Mouse (Mus musculus) stomach, embryonic 14.5 days (tissue): ENCODE results near the gene Gm1043. TPM values are rescaled to one million over a fixed set of nuclear protein-coding genes. Genes with fewer than 3 reads are reported as not detected.

ENCODE experiments used
- ATAC-seq: fragments of 200-750 bp; cut with Nextera tagmentation; 2 replicates; pipeline ENCODE4 v1.8.0; 2017; ENCODE audit warnings: low read depth, moderate TSS enrichment; ENCODE audit not compliant: insufficient number of reproducible peaks, insufficient read depth, low FRiP score
- H3K27ac ChIP-seq: fragments of 300-500 bp; sonication (generic); 2 replicates; pipeline ENCODE4 v1.5.1; 2014; ENCODE audit warnings: mild to moderate bottlenecking, low read length, moderate library complexity, mixed read lengths
- H3K27me3 ChIP-seq: fragments of 300-500 bp; sonication (generic); 2 replicates; pipeline ENCODE4 v1.6.1; 2014; ENCODE audit warnings: low read length, control low read depth, mixed read lengths; ENCODE audit not compliant: control insufficient read depth, insufficient read depth
- H3K36me3 ChIP-seq: fragments of 300-500 bp; sonication (generic); 2 replicates; pipeline ENCODE4 v1.6.1; 2014; ENCODE audit warnings: mild to moderate bottlenecking, control low read depth, low read length, moderate library complexity, mixed read lengths; ENCODE audit not compliant: control insufficient read depth, insufficient read depth
- H3K4me1 ChIP-seq: fragments of 300-500 bp; sonication (generic); 2 replicates; pipeline ENCODE4 v1.6.1; 2014; ENCODE audit warnings: low read length, control low read depth, mixed read lengths; ENCODE audit not compliant: control insufficient read depth, insufficient read depth
- H3K4me2 ChIP-seq: fragments of 300-500 bp; sonication (generic); replicated peaks from 2 replicates; pipeline ENCODE4 v1.6.1; 2014; ENCODE audit warnings: low read depth, low read length, control low read depth
- H3K4me3 ChIP-seq: fragments of 300-500 bp; sonication (generic); 2 replicates; pipeline ENCODE4 v1.5.1; 2014; ENCODE audit warnings: low read depth, low read length, control low read depth
- H3K9ac ChIP-seq: fragments of 300-500 bp; sonication (generic); replicated peaks from 2 replicates; pipeline ENCODE4 v1.6.1; 2014; ENCODE audit warnings: low read depth, mild to moderate bottlenecking, control low read depth, low read length, moderate library complexity, mixed read lengths
- H3K9me3 ChIP-seq: fragments of 300-500 bp; sonication (generic); 2 replicates; pipeline ENCODE4 v1.6.1; 2016; ENCODE audit warnings: low read depth, low read length, control low read depth; ENCODE audit not compliant: control insufficient read depth
- WGBS: fragments of 180-500 bp; shearing (Covaris S2); extraction: QIAGEN DNeasy Blood & Tissue Kit; methylation state at CpG from one replicate; pipeline ENCODE4 v1.1.7; 2014; 5-methylcytosine and 5-hydroxymethylcytosine counted together
- polyA plus RNA-seq: library from polyadenylated mRNA; unstranded; fragments of >200 nt; fragmentation: Nextera tagmentation; extraction: Ambion mirVana; gene quantifications from 2 replicates; pipeline ENCODE4 v1.2.1, GENCODE M21; 2014

The Gm1043 gene
- polyA plus RNA-seq, 1 experiment from 2014 or later, result 0.12 TPM

DNA sequence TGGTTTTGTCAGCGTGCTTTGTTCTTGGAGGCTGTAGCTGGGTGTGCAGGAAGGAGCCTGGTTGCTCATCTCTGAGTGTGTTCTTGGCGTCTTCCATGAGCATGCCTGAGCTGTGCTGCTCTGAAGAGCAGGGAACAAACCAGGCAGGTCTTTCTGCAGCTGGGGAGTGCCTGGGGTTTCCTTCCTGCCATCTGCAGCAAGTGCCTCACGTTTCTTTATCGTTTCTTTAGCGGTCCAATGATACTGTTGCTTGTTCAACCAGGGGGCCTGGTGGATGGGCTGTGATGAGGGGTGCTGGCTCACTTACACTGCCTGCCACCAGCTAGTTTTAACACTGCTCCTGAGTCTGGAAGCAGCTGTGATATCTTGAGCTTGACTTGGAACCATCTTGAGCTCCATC, 38.4 kb upstream of the Gm1043 start:
- Histone ChIP-seq H3K4me3 (no peak overlapping the region), H3K36me3 (no peaks in the 10 kb centered on the region), H3K9ac (no peak overlapping the region), H3K27ac (no peak overlapping the region), H3K9me3 (no peaks in the 10 kb centered on the region), H3K4me2 (no peak overlapping the region), H3K4me1 (no peaks in the 10 kb centered on the region), H3K27me3 (no peaks in the 10 kb centered on the region)
- 50% methylated on average over 5 of the region's 5 CpGs for WGBS
- no peak for ATAC-seq

DNA sequence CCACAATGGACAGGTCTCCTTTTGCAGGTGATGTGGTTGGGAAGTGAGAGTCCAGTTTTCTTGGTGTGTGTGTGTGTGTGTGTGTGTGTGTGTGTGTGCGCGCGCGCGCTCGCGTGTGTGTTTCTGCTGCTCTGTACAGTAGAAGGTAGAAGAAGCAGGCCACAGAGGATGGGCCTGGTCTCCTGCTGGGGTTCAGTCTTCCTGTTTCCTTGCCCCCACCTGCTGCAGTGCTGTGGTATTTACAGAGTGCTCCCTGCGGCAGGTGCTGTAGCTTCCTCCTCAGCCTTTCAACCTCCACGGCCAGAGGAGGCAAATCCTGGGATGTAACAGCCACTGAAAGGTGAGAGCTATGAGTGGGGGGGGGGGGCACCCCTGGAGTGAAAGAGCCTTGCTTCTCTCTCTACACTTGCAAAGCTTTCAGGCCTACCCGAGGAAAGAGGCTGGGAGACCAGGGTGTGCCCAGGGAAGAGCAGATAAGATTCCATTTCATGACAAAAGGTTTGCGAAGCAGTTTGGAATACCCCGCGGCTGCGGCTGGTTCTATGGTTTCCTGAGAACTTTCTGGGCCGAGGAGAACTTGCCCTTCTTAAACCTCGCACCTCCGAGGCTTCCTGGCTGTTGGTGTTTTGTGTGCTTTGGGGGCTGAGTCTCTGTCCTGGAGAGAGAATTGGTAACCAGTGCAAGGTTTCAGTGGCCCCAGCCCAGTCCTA, 37.8 kb upstream of the Gm1043 start:
- WGBS, result 45% methylated on average over 17 of the region's 17 CpGs

GRCm38 (mm10) chr5:37047992-37048391, 37.2 kb upstream of the Gm1043 start:
- H3K4me1 ChIP-seq, result no peaks in the 10 kb centered on the region
- no peak overlapping the region for H3K4me3 ChIP-seq
- H3K9ac ChIP-seq, result no peak overlapping the region
- no peak overlapping the region for H3K27ac ChIP-seq
- H3K9me3 ChIP-seq, result no peaks in the 10 kb centered on the region
- no peaks in the 10 kb centered on the region for H3K36me3 ChIP-seq
- H3K27me3 ChIP-seq, result no peaks in the 10 kb centered on the region
- no peak overlapping the region for H3K4me2 ChIP-seq
- ATAC-seq, result no peak
- WGBS, result 63% methylated on average over 7 of the region's 7 CpGs

More for the DNA sequence above, 37.8 kb upstream of the Gm1043 start:
- Histone ChIP-seq H3K4me3 (no peak overlapping the region), H3K4me2 (no peak overlapping the region), H3K27ac (no peak overlapping the region), H3K36me3 (no peaks in the 10 kb centered on the region), H3K4me1 (no peaks in the 10 kb centered on the region), H3K9me3 (no peaks in the 10 kb centered on the region), H3K27me3 (no peaks in the 10 kb centered on the region), H3K9ac (no peak overlapping the region)
- ATAC-seq, result no peak

DNA sequence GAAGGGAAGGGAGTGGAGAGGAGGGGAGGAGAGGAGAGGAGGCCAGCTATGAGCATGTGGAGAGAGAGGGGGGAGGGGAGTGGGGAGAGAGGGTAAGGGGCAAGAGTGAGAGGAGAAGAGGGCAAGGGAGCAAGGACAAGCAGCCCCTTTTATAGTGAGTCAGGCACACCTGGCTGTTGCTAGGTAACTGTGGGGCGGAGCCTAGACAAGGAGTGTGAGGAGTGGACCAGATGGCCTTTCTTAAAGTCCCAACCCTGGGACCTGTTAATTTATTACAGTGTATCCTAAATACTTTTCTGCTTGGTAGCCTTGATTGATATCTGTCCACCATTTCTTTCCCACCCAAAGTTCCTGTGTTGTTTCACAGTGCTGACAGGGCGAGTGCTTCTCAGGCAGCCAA, 36.1 kb upstream of the Gm1043 start:
- Histone ChIP-seq H3K27me3 (no peaks in the 10 kb centered on the region), H3K4me2 (no peak overlapping the region), H3K9me3 (no peaks in the 10 kb centered on the region), H3K27ac (no peak overlapping the region), H3K4me3 (no peak overlapping the region), H3K4me1 (no peaks in the 10 kb centered on the region), H3K9ac (no peak overlapping the region), H3K36me3 (no peaks in the 10 kb centered on the region)
- no peak for ATAC-seq
- 72% methylated on average over 2 of the region's 2 CpGs for WGBS

DNA sequence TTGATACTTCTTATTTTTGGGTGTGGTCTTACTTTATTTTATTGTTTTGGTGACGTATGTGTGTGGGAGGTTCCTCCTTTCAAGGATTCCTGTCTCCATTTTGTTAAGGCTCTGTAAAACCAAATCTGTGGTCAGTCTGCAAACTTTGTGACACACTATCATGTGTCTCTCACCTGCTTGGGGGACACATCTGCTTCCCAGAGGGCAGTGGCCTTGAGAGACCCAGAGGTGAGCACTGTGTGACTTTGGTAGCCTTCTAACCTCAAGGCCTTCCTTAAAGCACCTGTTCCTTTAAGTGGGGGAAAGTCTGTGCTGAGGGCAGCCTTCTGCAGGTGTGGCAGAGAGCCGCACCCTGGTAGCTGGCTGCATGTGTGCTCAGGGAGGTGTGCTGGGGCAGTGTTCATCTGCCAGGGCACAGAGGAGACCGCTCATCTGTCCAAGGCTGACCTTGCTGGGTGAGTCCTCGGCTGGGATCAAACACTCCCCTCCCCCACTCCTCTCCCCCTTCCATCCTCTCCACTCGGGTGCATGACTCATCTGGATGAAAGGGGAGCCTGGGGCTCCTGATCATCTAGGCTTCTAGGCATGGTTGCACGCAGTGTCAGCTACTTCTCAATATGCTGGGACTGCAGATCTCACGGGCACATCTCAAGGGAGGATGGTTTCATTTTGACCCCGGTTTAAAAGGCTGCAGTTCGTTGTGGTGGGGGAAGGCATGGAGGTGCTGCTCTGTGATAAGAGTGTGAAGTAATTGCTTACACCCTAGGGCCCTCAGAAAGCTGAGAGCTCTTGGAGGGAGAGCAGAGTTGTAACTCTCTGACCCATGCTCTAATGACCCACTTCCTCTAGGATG, 34.4 kb upstream of the Gm1043 start:
- H3K36me3 ChIP-seq, result no peaks in the 10 kb centered on the region
- no peaks in the 10 kb centered on the region for H3K9me3 ChIP-seq
- no peak overlapping the region for H3K4me3 ChIP-seq
- H3K4me1 ChIP-seq, result no peaks in the 10 kb centered on the region
- peak overlapping the region; percentile 2; the same call in 1 of the 2 replicates for H3K4me2 ChIP-seq
- H3K27ac ChIP-seq, result no peak overlapping the region
- H3K9ac ChIP-seq, result no peak overlapping the region
- ATAC-seq, result peak; percentile 83
- H3K27me3 ChIP-seq, result no peaks in the 10 kb centered on the region
- WGBS, result 30% methylated on average over 9 of the region's 9 CpGs

DNA sequence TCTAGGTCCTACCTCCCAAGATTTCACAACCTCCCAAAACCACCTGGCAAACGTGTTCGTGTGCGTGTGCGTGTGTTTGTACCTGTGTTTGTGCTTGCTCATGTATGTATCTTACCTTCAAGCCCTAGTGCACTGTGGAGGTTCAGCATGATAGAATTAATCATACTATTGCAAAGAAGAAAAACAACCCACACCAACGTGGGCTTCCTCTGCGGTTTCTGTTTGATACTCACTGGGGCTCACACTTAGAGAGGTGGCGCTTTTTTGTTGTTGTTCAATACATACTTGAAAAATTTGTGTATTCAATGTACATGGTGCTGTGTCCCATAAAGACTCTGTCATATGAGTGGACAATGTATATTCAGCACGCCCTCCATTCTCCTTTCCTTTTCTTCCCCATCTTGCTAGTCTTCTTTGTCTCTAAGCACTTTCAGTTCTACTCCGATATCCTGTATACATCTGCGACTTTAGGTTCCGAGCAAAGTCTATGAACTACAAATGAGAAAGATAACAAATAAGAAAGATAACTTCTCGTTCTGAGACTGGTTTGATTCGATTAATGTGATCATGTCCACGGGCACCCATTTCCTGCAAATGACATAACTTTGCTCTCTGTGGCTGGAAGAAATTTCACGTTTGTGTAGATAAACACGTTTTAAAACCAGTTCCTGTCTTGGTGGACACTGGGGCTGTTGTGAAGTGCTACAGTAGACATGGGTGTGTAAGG, 33.6 kb upstream of the Gm1043 start:
- no peak overlapping the region for H3K4me2 ChIP-seq
- H3K27me3 ChIP-seq, result no peaks in the 10 kb centered on the region
- 73% methylated on average over 16 of the region's 16 CpGs for WGBS
- H3K9ac ChIP-seq, result no peak overlapping the region
- no peaks in the 10 kb centered on the region for H3K4me1 ChIP-seq
- no peak overlapping the region for H3K27ac ChIP-seq
- H3K36me3 ChIP-seq, result no peaks in the 10 kb centered on the region
- no peak overlapping the region for H3K4me3 ChIP-seq
- no peaks in the 10 kb centered on the region for H3K9me3 ChIP-seq
- no peak for ATAC-seq

DNA sequence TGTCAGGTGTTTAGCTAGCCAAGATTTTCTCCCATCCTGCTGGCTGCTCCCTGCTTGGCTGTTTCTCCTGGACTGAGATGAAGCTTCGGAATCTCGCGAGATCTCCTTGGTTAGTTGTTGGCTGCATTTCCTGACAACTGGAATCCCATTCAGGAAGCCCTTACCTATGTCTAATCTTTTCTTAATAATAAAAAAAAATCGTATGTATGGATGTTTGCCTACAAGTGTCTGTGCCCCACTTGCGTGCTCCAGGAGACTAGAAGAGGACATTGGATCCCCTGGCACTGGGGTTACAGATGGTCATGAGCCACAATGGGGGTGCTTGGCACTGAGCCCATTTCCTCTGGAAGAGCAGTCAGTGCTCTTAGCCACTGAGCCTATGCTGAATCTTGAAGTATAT, 32.3 kb upstream of the Gm1043 start:
- Histone ChIP-seq H3K9me3 (no peaks in the 10 kb centered on the region), H3K9ac (no peak overlapping the region), H3K4me3 (no peak overlapping the region), H3K27me3 (no peaks in the 10 kb centered on the region), H3K4me1 (no peaks in the 10 kb centered on the region), H3K27ac (no peak overlapping the region), H3K36me3 (no peaks in the 10 kb centered on the region), H3K4me2 (no peak overlapping the region)
- 82% methylated on average over 5 of the region's 5 CpGs for WGBS
- ATAC-seq, result no peak

DNA sequence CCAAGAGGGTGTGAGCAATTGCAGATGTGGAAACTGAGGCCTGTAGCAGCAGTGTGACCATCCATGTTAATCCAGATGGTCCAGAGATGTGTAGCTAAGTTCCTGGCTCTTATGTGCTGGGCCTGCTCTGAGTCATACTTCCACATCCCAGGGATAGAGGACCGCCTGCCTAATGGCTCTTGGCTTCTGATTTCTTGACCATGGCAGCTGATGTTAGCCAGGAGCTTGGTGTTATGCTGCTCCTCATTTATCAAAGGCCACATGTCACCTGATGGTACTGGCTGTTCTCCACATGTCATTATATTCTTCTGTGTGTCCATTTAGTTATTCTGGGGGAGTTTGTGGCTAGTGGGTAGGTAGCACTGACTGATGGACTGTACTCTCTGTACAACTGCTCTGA, 29.4 kb upstream of the Gm1043 start:
- 71% methylated on average over 1 of the region's 1 CpGs for WGBS
- H3K9ac ChIP-seq, result no peak overlapping the region
- H3K36me3 ChIP-seq, result no peaks in the 10 kb centered on the region
- H3K4me1 ChIP-seq, result no peaks in the 10 kb centered on the region
- H3K27ac ChIP-seq, result no peak overlapping the region
- no peaks in the 10 kb centered on the region for H3K9me3 ChIP-seq
- H3K4me2 ChIP-seq, result no peak overlapping the region
- ATAC-seq, result no peak
- H3K4me3 ChIP-seq, result no peak overlapping the region
- H3K27me3 ChIP-seq, result no peaks in the 10 kb centered on the region
